Mouse (Mus musculus) B cell, adult 2 months (primary cell): ENCODE measurements around the gene Krt79.

Experiments used
- DNase-seq, 2 experiments: peaks; one replicate each; pipeline ENCODE4 v3.0.0; 2022

The Krt79 gene

DNA sequence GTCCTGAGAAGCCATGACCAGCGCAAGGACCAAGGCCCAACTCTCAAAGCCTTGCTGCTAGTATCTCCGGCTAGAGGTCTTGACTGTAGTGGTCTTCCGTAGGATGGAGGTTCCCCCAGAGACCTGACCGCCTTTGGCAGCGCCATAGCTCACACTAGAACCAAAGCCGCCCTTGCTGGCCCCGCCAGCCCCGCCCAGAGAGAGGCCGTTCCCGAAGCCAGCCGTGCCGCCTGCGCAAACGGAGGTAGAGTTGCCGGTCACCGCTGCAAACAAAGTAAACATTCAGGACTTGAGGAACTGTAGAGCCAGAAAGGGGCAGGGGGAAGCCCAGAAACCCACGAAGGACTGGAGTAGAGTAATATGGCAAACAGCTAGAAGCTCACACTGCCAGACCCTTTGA lies 10.5 kb downstream of the Krt79 start:
- no peak for DNase-seq

GRCm38 (mm10) chr15:101929087-101929486 lies 11.0 kb downstream of the Krt79 start:
- no peak for DNase-seq

DNA sequence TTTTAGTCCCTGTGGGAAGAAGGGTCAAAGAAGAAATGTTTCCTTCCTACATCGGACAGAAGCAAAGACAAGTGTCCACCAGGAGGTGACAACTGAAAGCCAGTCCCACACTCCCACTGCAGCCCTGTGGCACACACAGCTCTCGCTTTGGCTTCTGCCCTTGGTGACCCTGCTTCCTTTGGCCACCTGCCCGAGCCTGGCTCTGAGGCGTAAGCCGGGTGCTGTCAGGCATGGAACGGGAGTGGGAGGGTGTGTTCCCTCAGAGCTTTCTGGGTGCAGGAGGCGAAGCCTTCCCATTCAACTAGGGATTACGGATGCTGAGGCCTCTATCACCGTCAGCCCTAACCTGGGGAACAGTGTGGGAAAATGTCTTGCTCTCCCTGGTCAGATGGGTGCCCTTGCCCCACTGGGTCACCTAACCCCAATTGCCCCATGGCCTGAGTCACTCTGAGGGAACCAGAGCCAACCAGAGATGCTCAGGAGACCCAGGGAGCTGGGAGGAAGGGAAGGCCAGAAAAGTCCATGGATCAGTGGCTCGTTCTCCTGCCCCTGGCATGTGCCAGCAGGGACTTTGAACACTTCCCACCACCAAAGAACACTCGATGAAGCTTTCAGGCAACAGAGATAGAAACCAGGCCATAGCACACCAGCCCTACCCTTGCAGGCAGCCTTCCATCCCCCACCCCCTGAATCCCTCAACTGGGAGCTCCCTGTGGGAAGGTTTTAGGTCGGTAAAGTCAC lies 12.6 kb downstream of the Krt79 start:
- no peak for DNase-seq

DNA sequence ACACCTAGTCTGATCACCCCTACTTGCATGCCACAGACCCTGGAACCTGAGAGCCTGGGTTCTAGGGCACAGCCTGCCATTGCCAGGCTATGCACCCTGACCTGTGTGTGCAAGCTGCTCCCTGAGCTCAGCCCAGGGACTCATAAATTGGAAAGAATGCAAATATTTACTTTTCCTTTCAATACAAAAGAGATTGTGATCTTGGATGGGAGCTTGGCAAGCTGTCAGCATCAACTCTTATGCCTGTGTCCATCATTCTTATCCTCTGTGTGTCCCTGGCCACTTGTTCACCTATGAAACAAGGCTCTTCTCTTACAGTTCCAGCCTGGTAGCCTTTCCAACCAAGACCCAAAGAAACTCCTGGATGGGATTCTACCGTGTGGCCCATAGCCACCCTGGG lies 15.1 kb downstream of the Krt79 start:
- no peak for DNase-seq

- DNase-seq, result no peak
Measured at GRCm38 (mm10) chr15:101924635-101925034, 15.5 kb downstream of the Krt79 start, which contains the start of gene Krt4. TSS of gene Krt4 (minus strand) at chr15:101924735.

DNA sequence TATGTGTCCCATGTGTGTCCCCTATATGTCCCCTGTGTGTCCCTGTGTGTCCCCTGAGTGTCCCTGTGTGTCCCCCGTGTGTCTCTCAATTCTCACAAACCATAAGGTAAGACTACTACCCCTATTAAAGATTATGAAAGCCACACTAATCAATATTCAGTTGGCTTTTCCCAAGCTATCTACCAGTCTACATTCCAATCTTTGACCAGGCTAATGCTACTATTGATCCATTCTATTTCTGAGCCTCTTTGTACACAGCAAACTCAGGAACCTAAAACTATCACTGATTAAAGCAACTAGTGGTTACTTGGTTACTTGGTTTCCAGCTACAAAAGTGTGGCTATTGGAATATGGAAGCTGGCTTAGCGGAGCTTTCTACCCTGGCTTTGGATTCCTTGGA lies 17.8 kb downstream of the Krt79 start:
- DNase-seq, result no peak

GRCm38 (mm10) chr15:101916072-101916471 lies 24.1 kb downstream of the Krt79 start:
- no peak for DNase-seq

DNA sequence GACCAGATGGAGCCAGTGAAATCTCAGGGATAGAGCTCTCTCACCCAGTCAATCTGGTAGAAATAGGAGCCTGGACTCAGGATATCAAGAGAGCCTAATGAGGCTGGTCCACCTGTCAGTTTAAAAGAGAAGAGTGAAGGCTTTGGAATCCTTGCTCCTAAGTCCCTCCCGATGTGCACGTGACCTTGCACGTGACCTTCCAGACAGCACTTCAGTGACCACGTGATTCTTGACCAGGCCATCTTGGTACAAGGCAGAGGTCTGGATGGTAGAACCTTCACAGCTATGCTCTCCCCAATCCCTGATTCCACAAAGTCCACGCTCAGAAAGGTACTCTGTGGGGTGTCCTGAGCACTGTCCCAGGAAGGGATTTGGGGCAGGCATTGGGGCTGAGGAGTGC lies 35.3 kb downstream of the Krt79 start:
- DNase-seq, result no peak

DNA sequence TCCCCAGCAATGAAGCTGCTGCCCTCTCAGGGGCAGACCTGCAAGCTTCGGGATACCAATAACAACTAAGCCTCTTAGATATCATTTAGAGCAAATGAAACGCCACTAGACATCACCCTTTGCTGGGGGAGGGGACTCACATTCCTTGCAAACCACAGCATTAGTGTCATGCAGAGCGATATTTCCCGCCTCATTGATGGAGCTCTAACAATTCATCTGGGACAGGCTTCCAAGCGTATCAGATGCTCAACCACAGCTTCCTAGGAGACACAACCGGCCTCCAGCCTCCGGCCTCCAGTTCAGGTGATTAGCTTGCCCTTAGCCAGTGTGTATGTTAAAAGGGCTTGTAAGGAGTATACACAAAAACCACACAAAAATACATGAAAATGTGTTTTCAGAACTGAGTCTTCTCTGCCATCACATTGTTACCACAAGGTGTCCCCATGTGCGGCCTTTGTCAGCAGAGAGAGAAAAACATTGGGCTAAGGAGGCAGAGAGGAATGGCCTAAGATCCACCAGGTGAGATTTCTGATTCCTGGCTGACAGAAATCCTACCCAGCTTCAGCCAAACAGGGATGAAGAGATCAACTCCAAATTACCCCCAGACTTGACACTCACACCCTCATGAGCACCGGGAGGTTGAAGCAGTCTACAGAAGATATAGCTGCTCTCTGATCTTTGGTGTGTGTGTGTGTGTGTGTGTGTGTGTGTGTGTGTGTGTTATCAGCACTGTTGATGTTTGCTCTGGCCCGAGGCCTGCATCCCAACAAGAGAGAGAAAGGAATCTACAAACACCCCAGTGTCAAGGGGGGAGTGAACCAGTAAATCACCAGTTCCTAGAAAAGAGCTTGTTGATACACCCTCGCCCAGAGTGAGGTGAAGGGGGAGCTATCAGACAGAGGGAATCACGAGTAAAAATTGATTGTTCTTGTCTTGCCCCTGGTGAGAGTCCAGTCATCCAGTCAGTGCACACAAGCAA lies 37.7 kb downstream of the Krt79 start:
- DNase-seq, result no peak

- DNase-seq, result no peak
Measured at GRCm38 (mm10) chr15:101895216-101895615, 44.9 kb downstream of the Krt79 start.

DNA sequence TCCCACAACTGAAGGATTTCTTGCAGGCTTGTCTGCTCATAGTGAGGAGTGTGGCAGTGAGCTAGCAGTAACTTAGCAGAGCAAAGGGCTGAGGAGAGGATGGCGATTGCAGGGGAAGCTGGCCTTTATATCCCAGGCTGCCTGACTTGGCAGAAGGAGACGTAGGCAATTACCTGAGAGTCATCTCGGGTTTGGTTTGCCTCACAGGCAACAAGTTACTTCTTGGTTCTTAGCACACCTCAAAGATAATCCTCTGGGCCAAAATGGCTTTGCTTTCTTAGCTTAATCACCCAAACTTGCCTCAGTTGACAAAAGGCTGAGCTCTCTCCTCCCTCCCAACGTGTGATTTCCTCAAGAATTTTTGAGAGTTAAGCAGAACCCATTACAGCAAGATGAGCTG lies 47.3 kb downstream of the Krt79 start, which contains the start of gene Krt76:
Gene Krt76 (minus strand): TSS at position 101 of the 400 bp plus-strand sequence.
- DNase-seq, result no peak

- no peak for DNase-seq
Measured at GRCm38 (mm10) chr15:101879776-101880175, 60.3 kb downstream of the Krt79 start.
